Mouse (Mus musculus) C2C12 (cell line): Measurements from ENCODE around the gene Haus2.

Source experiments
- CEBPB ChIP-seq: IDR thresholded peaks from one replicate; pipeline ENCODE4 v1.6.1; 2011; ENCODE audit warnings: low read depth, mild to moderate bottlenecking, control low read depth, moderate library complexity
- CTCF ChIP-seq: IDR thresholded peaks from one replicate; pipeline ENCODE4 v1.5.1; 2011; ENCODE audit not compliant: control insufficient read depth, insufficient read depth, insufficient read length
- FOSL1 ChIP-seq: IDR thresholded peaks from one replicate; pipeline ENCODE4 v1.8.0; 2011; ENCODE audit warnings: mild to moderate bottlenecking, low read length; ENCODE audit not compliant: poor library complexity, insufficient read depth, severe bottlenecking
- MAX ChIP-seq: IDR thresholded peaks from one replicate; pipeline ENCODE4 v1.6.1; 2011; ENCODE audit warnings: mild to moderate bottlenecking, control low read depth
- MYOD1 ChIP-seq: IDR thresholded peaks from one replicate; pipeline ENCODE4 v1.6.1; 2011; ENCODE audit warnings: low read depth; ENCODE audit not compliant: control insufficient read depth, insufficient read length
- USF1 ChIP-seq: IDR thresholded peaks from one replicate; pipeline ENCODE4 v1.6.1; 2011; ENCODE audit warnings: low read depth, mild to moderate bottlenecking, control low read depth, moderate library complexity

DNA sequence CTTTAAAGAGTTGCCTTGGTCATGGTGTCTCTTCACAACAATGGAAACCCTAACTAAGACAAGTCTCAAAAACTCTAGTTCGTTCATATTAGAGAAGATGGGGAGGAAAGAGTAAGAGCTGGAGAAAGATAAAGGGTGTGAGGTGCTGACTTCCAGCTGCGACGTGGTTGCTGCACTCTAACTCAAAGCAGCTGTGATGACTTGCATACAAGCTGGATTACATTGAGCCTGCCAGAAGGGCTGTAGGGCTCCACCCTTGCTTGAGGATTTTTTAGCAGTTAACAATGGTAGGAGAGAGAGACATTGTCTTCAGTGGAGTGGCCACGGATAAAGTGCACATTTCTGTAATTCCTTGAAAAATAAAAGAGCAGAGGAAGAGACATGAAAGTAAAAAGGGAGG is 37.6 kb downstream of the Haus2 start:
- TF ChIP-seq CTCF, result no peak
- no peak for TF ChIP-seq USF1
- TF ChIP-seq MAX, result no peak
- TF ChIP-seq FOSL1, result no peak
- no peak for TF ChIP-seq MYOD1
- TF ChIP-seq CEBPB, result no peak
